Mouse (Mus musculus): ENCODE measurements around the gene Ppih. TPM values are rescaled to one million over a fixed set of nuclear protein-coding genes. Genes with fewer than 3 reads are reported as not detected.

Ppih gene
- polyA plus RNA-seq, 1 experiment from 2014 or later = 38.1 TPM

- ATAC-seq (replicated peaks; ENCODE audit: insufficient number of reproducible peaks, insufficient read depth, low FRiP score, low read depth) = no peak
- H3K4me3 ChIP-seq = no peak overlapping the region
- no peaks in the 10 kb centered on the region for H3K4me1 ChIP-seq (replicated peaks)
- no peak overlapping the region for H3K4me2 ChIP-seq
- H3K27me3 ChIP-seq = no peaks in the 10 kb centered on the region
- H3K27ac ChIP-seq = no peak overlapping the region
- no peak overlapping the region for H3K9ac ChIP-seq
- H3K36me3 ChIP-seq = peaks cover 64% of the 10 kb centered on the region
- no peaks in the 10 kb centered on the region for H3K9me3 ChIP-seq (replicated peaks)
- WGBS = 80% methylated on average over 1 of the region's 1 CpGs
Measured at GRCm38 (mm10) chr4:119313756-119314155, 6.6 kb downstream of the Ppih start.

DNA sequence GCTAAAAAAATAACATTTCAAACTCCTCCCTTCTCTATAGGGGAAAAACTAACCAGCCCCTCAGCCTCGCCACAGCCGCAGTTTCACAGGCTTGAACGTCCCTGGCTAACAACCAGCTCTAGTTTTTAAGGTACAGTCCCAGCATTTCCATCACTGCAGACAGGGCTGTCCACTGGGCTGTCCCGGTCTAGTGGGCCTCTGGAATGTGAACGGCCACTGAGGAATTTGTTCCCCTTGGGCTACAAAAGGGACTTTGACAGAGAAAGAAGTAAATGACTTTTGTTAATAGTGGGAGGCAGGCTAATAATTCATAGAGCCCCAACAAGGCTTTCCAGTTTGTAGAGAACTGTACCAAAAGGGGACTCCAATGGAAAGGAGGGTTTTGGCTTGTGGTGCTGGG is 14.9 kb downstream of the Ppih start:
- Histone ChIP-seq H3K9ac (no peak overlapping the region), H3K9me3 (replicated peaks) (no peaks in the 10 kb centered on the region), H3K36me3 (peaks cover 17% of the 10 kb centered on the region; the same call in 1 of the 2 replicates), H3K4me2 (no peak overlapping the region), H3K27ac (no peak overlapping the region), H3K4me3 (no peak overlapping the region), H3K27me3 (no peaks in the 10 kb centered on the region), H3K4me1 (replicated peaks) (no peaks in the 10 kb centered on the region)
- ATAC-seq (replicated peaks; ENCODE audit: insufficient number of reproducible peaks, insufficient read depth, low FRiP score, low read depth) = no peak
- 73% methylated on average over 5 of the region's 5 CpGs for WGBS

DNA sequence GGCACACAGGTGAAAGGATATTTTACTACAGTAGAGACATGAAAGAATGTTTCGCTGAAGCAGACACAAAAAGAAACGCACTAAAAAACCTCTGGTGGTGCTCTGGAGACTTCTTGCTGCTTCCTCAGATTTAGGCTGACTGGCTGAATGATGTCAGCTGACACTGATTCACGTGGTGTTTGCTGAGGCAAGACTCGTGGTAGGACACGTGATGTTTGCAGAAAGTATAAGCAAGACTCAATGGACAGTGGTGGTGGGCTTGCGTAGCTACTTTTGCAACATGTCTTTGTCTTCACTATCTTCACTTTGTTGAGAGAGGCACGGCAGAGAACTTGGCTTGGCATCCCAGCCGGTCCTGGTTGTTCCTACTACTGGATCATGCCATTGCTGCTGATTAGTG is 17.1 kb downstream of the Ppih start:
- 0 out of 2 replicates have a peak, but pooled peaks cover 6% of the 10 kb centered on the region for H3K36me3 ChIP-seq
- no peaks in the 10 kb centered on the region for H3K27me3 ChIP-seq
- no peak overlapping the region for H3K4me2 ChIP-seq
- 91% methylated on average over 8 of the region's 8 CpGs for WGBS
- ATAC-seq (replicated peaks; ENCODE audit: insufficient number of reproducible peaks, insufficient read depth, low FRiP score, low read depth) = no peak
- no peaks in the 10 kb centered on the region for H3K9me3 ChIP-seq (replicated peaks)
- H3K27ac ChIP-seq = no peak overlapping the region
- no peaks in the 10 kb centered on the region for H3K4me1 ChIP-seq (replicated peaks)
- H3K9ac ChIP-seq = no peak overlapping the region
- no peak overlapping the region for H3K4me3 ChIP-seq

GRCm38 (mm10) chr4:119301777-119302176 is 18.6 kb downstream of the Ppih start:
- no peak overlapping the region for H3K4me3 ChIP-seq
- no peaks in the 10 kb centered on the region for H3K9me3 ChIP-seq (replicated peaks)
- 75% methylated on average over 3 of the region's 3 CpGs for WGBS
- ATAC-seq (replicated peaks; ENCODE audit: insufficient number of reproducible peaks, insufficient read depth, low FRiP score, low read depth) = no peak
- no peak overlapping the region for H3K9ac ChIP-seq
- no peaks in the 10 kb centered on the region for H3K27me3 ChIP-seq
- H3K4me1 ChIP-seq (replicated peaks) = no peaks in the 10 kb centered on the region
- no peak overlapping the region for H3K27ac ChIP-seq
- H3K4me2 ChIP-seq = no peak overlapping the region
- H3K36me3 ChIP-seq = no peaks in the 10 kb centered on the region

DNA sequence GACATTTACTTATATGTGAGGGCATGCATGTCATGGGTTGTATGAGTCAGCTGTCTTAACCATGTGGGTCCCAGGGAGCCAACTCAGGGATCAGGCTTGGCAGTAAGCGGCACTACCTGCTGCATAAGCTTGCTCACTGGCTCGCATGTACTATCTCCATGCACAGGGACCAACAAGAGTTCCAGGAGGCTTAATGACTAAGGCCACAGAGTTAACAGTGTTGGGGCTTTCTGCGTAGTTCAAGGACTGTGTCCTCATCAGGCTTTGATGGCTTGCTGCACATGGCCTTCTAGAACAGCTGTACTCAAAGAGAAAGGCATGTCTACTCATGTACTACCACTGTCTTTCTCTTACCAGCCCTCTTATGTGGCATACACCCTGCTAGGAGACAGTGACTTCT is 19.6 kb downstream of the Ppih start:
- no peak for ATAC-seq (replicated peaks; ENCODE audit: insufficient number of reproducible peaks, insufficient read depth, low FRiP score, low read depth)
- Histone ChIP-seq H3K27me3 (no peaks in the 10 kb centered on the region), H3K4me2 (no peak overlapping the region), H3K9me3 (replicated peaks) (no peaks in the 10 kb centered on the region), H3K4me1 (replicated peaks) (no peaks in the 10 kb centered on the region; the same call in 1 of the 2 replicates), H3K9ac (no peak overlapping the region), H3K27ac (no peak overlapping the region), H3K36me3 (no peaks in the 10 kb centered on the region), H3K4me3 (no peak overlapping the region)
- WGBS = 90% methylated on average over 3 of the region's 3 CpGs

GRCm38 (mm10) chr4:119297361-119297760 is 23.0 kb downstream of the Ppih start:
- Histone ChIP-seq H3K4me3 (no peak overlapping the region), H3K4me1 (replicated peaks) (peaks cover 11% of the 10 kb centered on the region), H3K36me3 (no peaks in the 10 kb centered on the region), H3K4me2 (no peak overlapping the region), H3K9me3 (replicated peaks) (no peaks in the 10 kb centered on the region), H3K27me3 (no peaks in the 10 kb centered on the region), H3K9ac (no peak overlapping the region), H3K27ac (no peak overlapping the region)
- no peak for ATAC-seq (replicated peaks; ENCODE audit: insufficient number of reproducible peaks, insufficient read depth, low FRiP score, low read depth)
- 59% methylated on average over 2 of the region's 2 CpGs for WGBS

GRCm38 (mm10) chr4:119295134-119295453 is 25.3 kb downstream of the Ppih start:
- peak overlapping the region; percentile 78 for H3K4me3 ChIP-seq
- H3K9me3 ChIP-seq (replicated peaks) = no peaks in the 10 kb centered on the region
- 9% methylated on average over 6 of the region's 6 CpGs for WGBS
- H3K9ac ChIP-seq = peak overlapping the region; percentile 77
- H3K4me2 ChIP-seq = peak overlapping the region; percentile 74
- H3K36me3 ChIP-seq = 0 out of 2 replicates have a peak, but pooled peaks cover 3% of the 10 kb centered on the region
- peak overlapping the region; percentile 94 for H3K27ac ChIP-seq
- no peak for ATAC-seq (replicated peaks; ENCODE audit: insufficient number of reproducible peaks, insufficient read depth, low FRiP score, low read depth)
- no peaks in the 10 kb centered on the region for H3K27me3 ChIP-seq
- H3K4me1 ChIP-seq (replicated peaks) = peaks cover 26% of the 10 kb centered on the region

GRCm38 (mm10) chr4:119294415-119295133 is 25.8 kb downstream of the Ppih start, which contains the start of gene Ybx1:
Ybx1 (minus strand) TSS chr4:119294604.
- peak within 1 kb of the TSS; percentile 79 for H3K9ac ChIP-seq
- H3K27me3 ChIP-seq = no peaks in the 10 kb centered on the region
- no peaks in the 10 kb centered on the region for H3K9me3 ChIP-seq (replicated peaks)
- peak within 1 kb of the TSS; percentile 78 for H3K4me3 ChIP-seq
- peak within 1 kb of the TSS; percentile 94 for H3K27ac ChIP-seq
- peak within 1 kb of the TSS; percentile 74 for H3K4me2 ChIP-seq
- H3K4me1 ChIP-seq (replicated peaks) = peaks cover 26% of the 10 kb centered on the region
- H3K36me3 ChIP-seq = 0 out of 2 replicates have a peak, but pooled peaks cover 3% of the 10 kb centered on the region
- WGBS = under 1% methylated on average over 61 of the region's 61 CpGs
- peak; percentile 99 for ATAC-seq (replicated peaks; ENCODE audit: insufficient number of reproducible peaks, insufficient read depth, low FRiP score, low read depth)

GRCm38 (mm10) chr4:119293574-119294258 is 26.6 kb downstream of the Ppih start:
- H3K9me3 ChIP-seq (replicated peaks) = no peaks in the 10 kb centered on the region
- H3K4me2 ChIP-seq = peak overlapping the region; percentile 65
- ATAC-seq (replicated peaks; ENCODE audit: insufficient number of reproducible peaks, insufficient read depth, low FRiP score, low read depth) = peak; percentile 25
- H3K36me3 ChIP-seq = peaks cover 6% of the 10 kb centered on the region; the same call in 1 of the 2 replicates
- peak overlapping the region; percentile 79 for H3K9ac ChIP-seq
- peak overlapping the region; percentile 79 for H3K27ac ChIP-seq
- H3K4me1 ChIP-seq (replicated peaks) = peaks cover 30% of the 10 kb centered on the region
- H3K27me3 ChIP-seq = no peaks in the 10 kb centered on the region
- H3K4me3 ChIP-seq = peak overlapping the region; percentile 78
- under 1% methylated on average over 56 of the region's 80 CpGs for WGBS

GRCm38 (mm10) chr4:119292771-119293573 is 27.4 kb downstream of the Ppih start:
- H3K36me3 ChIP-seq = peaks cover 7% of the 10 kb centered on the region; the same call in 1 of the 2 replicates
- peak overlapping the region; percentile 79 for H3K9ac ChIP-seq
- peak overlapping the region; percentile 79 for H3K27ac ChIP-seq
- H3K9me3 ChIP-seq (replicated peaks) = no peaks in the 10 kb centered on the region
- no peaks in the 10 kb centered on the region for H3K27me3 ChIP-seq
- H3K4me2 ChIP-seq = peak overlapping the region; percentile 65
- WGBS = under 1% methylated on average over 24 of the region's 24 CpGs
- ATAC-seq (replicated peaks; ENCODE audit: insufficient number of reproducible peaks, insufficient read depth, low FRiP score, low read depth) = no peak; the same call in 1 of the 2 replicates
- H3K4me1 ChIP-seq (replicated peaks) = peaks cover 33% of the 10 kb centered on the region
- H3K4me3 ChIP-seq = peak overlapping the region; percentile 78

DNA sequence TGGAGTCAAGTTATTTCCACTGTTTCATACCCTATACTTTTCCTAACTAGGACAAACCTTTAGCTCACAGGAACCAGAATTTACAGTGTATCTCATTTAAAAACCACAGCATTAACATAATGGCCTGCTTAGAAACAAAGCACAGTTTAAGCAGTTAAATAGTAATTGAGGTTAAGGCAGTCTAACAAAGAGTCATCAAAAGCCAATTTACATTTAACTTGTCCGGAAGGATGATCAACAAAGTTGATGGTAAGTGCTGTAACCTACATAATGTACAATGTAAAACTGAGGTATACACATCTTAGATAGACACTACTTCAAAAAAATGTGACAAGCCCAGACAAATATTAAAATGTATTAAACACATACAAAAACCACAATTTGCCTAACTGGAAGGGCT is 28.4 kb downstream of the Ppih start:
- H3K27ac ChIP-seq = no peak overlapping the region; the same call in 1 of the 2 replicates
- H3K4me2 ChIP-seq = peak overlapping the region; percentile 65
- H3K36me3 ChIP-seq = peaks cover 7% of the 10 kb centered on the region; the same call in 1 of the 2 replicates
- peaks cover 42% of the 10 kb centered on the region for H3K4me1 ChIP-seq (replicated peaks)
- WGBS = 83% methylated on average over 1 of the region's 1 CpGs
- peak overlapping the region; percentile 78 for H3K4me3 ChIP-seq
- no peaks in the 10 kb centered on the region for H3K27me3 ChIP-seq
- no peak for ATAC-seq (replicated peaks; ENCODE audit: insufficient number of reproducible peaks, insufficient read depth, low FRiP score, low read depth)
- H3K9ac ChIP-seq = 0 out of 2 replicates have a peak overlapping the region, but pooled peaks have one; percentile 79
- H3K9me3 ChIP-seq (replicated peaks) = no peaks in the 10 kb centered on the region
